Mouse (Mus musculus) heart, embryonic 12.5 days (tissue): ENCODE data around the gene Zfp740. TPM values are rescaled to one million over a fixed set of nuclear protein-coding genes. Genes with fewer than 3 reads are reported as not detected.

Experiments
- polyA plus RNA-seq: library from polyadenylated mRNA; unstranded; fragments of >200 nt; fragmentation: Nextera tagmentation; extraction: Ambion mirVana; gene quantifications from 2 replicates; pipeline ENCODE4 v1.2.1, GENCODE M21; 2016

The Zfp740 gene
- polyA plus RNA-seq, 1 experiment from 2014 or later: 48.6 TPM

Other genes with a start within 250 kb of the Zfp740 start
- gene Krt78, start 249.0 kb upstream of the Zfp740 start, polyA plus RNA-seq: not detected in 2 replicates
- 20.1 and 27.2 TPM in 2 replicates for gene Krt8, start 198.8 kb upstream of the Zfp740 start, polyA plus RNA-seq
- 30.8 and 38.0 TPM in 2 replicates for gene Krt18, start 175.1 kb upstream of the Zfp740 start, polyA plus RNA-seq
- 79.9 and 80.2 TPM in 2 replicates for gene Eif4b, start 129.5 kb upstream of the Zfp740 start, polyA plus RNA-seq
- 35.3 and 38.7 TPM in 2 replicates for gene Tns2, start 102.8 kb upstream of the Zfp740 start, polyA plus RNA-seq
- 19.8 and 20.9 TPM in 2 replicates for gene Spryd3, start 67.0 kb upstream of the Zfp740 start, polyA plus RNA-seq
- gene Igfbp6, start 58.9 kb upstream of the Zfp740 start, polyA plus RNA-seq: 1.7 and 2.5 TPM in 2 replicates
- 0.87 and 1.2 TPM in 2 replicates for gene Soat2, start 52.7 kb upstream of the Zfp740 start, polyA plus RNA-seq
- gene Csad, start 1.5 kb downstream of the Zfp740 start, polyA plus RNA-seq: 39.1 and 39.4 TPM in 2 replicates
- 0.38 and 0.72 TPM in 2 replicates for gene Itgb7, start 28.7 kb downstream of the Zfp740 start, polyA plus RNA-seq
- gene Rarg, start 54.3 kb downstream of the Zfp740 start, polyA plus RNA-seq: 12.0 TPM in 2 replicates
- 0.19 TPM in 1 of 2 replicates, not detected in the other for gene Gm9918, start 67.3 kb downstream of the Zfp740 start, polyA plus RNA-seq
- gene Mfsd5, start 76.2 kb downstream of the Zfp740 start, polyA plus RNA-seq: 46.2 and 48.2 TPM in 2 replicates
- 24.0 and 26.1 TPM in 2 replicates for gene Espl1, start 93.0 kb downstream of the Zfp740 start, polyA plus RNA-seq
- gene Pfdn5, start 122.9 kb downstream of the Zfp740 start, polyA plus RNA-seq: 267 and 273 TPM in 2 replicates
- gene Myg1, start 128.5 kb downstream of the Zfp740 start, polyA plus RNA-seq: 58.8 and 60.7 TPM in 2 replicates
- gene Aaas, start 147.5 kb downstream of the Zfp740 start, polyA plus RNA-seq: 53.8 and 55.8 TPM in 2 replicates
- 0.34 and 0.58 TPM in 2 replicates for gene Sp7, start 163.9 kb downstream of the Zfp740 start, polyA plus RNA-seq
- gene Sp1, start 202.9 kb downstream of the Zfp740 start, polyA plus RNA-seq: 6.9 and 7.3 TPM in 2 replicates
- gene Amhr2, start 242.1 kb downstream of the Zfp740 start, polyA plus RNA-seq: 0.38 and 0.71 TPM in 2 replicates